Mouse (Mus musculus): Measurements from ENCODE around the gene Slc7a6os. TPM values are rescaled to one million over a fixed set of nuclear protein-coding genes. Genes with fewer than 3 reads are reported as not detected.
"Not testable (repeated sequence)": the region's sequence is repeated elsewhere in the genome, so short reads cannot be mapped to it uniquely, and the experiment has no call there.

Gene Slc7a6os
- polyA plus RNA-seq, 1 experiment from 2014 or later: 46.7 TPM

- H3K36me3 ChIP-seq (replicated peaks; ENCODE audit: control insufficient read depth, insufficient read depth, low read depth, low read length): peaks cover 4% of the 10 kb centered on the region; the same call in 1 of the 2 replicates
- ATAC-seq (replicated peaks; ENCODE audit: insufficient number of reproducible peaks, low FRiP score, low TSS enrichment, low read depth): no peak
Measured at GRCm38 (mm10) chr8:106226589-106226988, 15.9 kb upstream of the Slc7a6os start.

DNA sequence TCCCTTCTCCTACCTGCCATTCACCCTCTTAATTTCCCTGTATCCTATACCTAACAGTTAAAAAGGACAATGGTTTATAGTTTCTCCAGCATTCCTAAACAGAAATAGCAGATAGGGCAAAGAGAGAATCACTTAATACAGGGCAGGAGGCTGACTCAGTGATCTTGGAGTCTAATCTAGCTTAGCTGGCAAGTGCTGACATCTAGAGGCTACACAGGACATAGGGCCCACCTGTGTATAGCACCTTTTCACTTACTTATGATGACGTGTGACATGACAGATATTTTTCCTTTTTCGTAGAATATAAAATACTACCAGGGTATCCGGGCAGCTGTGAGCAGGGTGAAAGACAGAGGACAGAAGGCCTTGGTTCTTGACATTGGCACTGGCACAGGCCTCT lies 8.9 kb upstream of the Slc7a6os start:
- no peak for ATAC-seq (replicated peaks; ENCODE audit: insufficient number of reproducible peaks, low FRiP score, low TSS enrichment, low read depth)
- no peaks in the 10 kb centered on the region for H3K27me3 ChIP-seq (ENCODE audit: control insufficient read depth, insufficient read depth, low read length)
- no peak overlapping the region for H3K4me3 ChIP-seq (ENCODE audit: low read depth, low read length)
- H3K4me1 ChIP-seq (ENCODE audit: control insufficient read depth, insufficient read depth, low read length): no peaks in the 10 kb centered on the region
- H3K27ac ChIP-seq (replicated peaks; ENCODE audit: low read depth, low read length): no peak overlapping the region
- H3K4me2 ChIP-seq (ENCODE audit: low read depth, low read length): no peak overlapping the region
- WGBS: 87% methylated on average over 3 of the region's 3 CpGs
- no peaks in the 10 kb centered on the region for H3K36me3 ChIP-seq (replicated peaks; ENCODE audit: control insufficient read depth, insufficient read depth, low read depth, low read length)
- DNase-seq (ENCODE audit: low spot score): no peak
- H3K9me3 ChIP-seq (replicated peaks; ENCODE audit: control insufficient read depth, low read length): no peaks in the 10 kb centered on the region
- no peak overlapping the region for H3K9ac ChIP-seq (replicated peaks; ENCODE audit: low read length)

More at GRCm38 (mm10) chr8:106226589-106226988, 15.9 kb upstream of the Slc7a6os start:
- peak; percentile 73 for DNase-seq (ENCODE audit: low spot score)
- H3K4me2 ChIP-seq (ENCODE audit: low read depth, low read length): no peak overlapping the region
- no peak overlapping the region for H3K9ac ChIP-seq (replicated peaks; ENCODE audit: low read length)
- no peaks in the 10 kb centered on the region for H3K4me1 ChIP-seq (ENCODE audit: control insufficient read depth, insufficient read depth, low read length)
- H3K27ac ChIP-seq (replicated peaks; ENCODE audit: low read depth, low read length): no peak overlapping the region
- 47% methylated on average over 9 of the region's 9 CpGs for WGBS
- H3K4me3 ChIP-seq (ENCODE audit: low read depth, low read length): no peak overlapping the region
- H3K9me3 ChIP-seq (replicated peaks; ENCODE audit: control insufficient read depth, low read length): no peaks in the 10 kb centered on the region
- H3K27me3 ChIP-seq (ENCODE audit: control insufficient read depth, insufficient read depth, low read length): no peaks in the 10 kb centered on the region

DNA sequence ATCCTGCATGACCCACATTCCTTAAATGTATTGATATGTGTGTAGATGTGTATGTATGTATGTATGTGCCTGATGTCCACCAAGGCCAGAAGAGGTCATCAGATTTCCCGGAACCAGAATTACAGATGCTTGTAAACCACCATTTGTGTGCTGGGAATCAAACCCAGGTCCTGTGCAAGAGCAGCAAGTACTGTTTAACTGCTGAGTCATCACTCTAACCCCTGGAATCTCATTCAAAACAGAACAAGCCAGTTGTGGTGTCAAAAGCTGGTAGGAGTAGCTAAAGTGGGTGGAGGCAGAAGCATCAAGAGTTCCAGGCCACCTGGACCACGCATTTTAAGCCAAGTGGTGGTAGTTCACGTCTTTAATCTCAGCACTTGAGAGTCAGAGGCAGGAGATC lies 3.2 kb upstream of the Slc7a6os start:
- no peak overlapping the region for H3K9ac ChIP-seq (replicated peaks; ENCODE audit: low read length)
- 90% methylated on average over 3 of the region's 3 CpGs for WGBS
- no peak overlapping the region for H3K27ac ChIP-seq (replicated peaks; ENCODE audit: low read depth, low read length)
- no peak overlapping the region for H3K4me2 ChIP-seq (ENCODE audit: low read depth, low read length)
- no peaks in the 10 kb centered on the region for H3K4me1 ChIP-seq (ENCODE audit: control insufficient read depth, insufficient read depth, low read length)
- no peaks in the 10 kb centered on the region for H3K9me3 ChIP-seq (replicated peaks; ENCODE audit: control insufficient read depth, low read length)
- H3K4me3 ChIP-seq (ENCODE audit: low read depth, low read length): no peak overlapping the region
- ATAC-seq (replicated peaks; ENCODE audit: insufficient number of reproducible peaks, low FRiP score, low TSS enrichment, low read depth) (no peak), DNase-seq (ENCODE audit: low spot score) (no peak)
- peaks cover 2% of the 10 kb centered on the region; the same call in 1 of the 2 replicates for H3K36me3 ChIP-seq (replicated peaks; ENCODE audit: control insufficient read depth, insufficient read depth, low read depth, low read length)
- H3K27me3 ChIP-seq (ENCODE audit: control insufficient read depth, insufficient read depth, low read length): no peaks in the 10 kb centered on the region

GRCm38 (mm10) chr8:106211421-106211820 lies 686 bp upstream of the Slc7a6os start:
- peaks cover 2% of the 10 kb centered on the region for H3K36me3 ChIP-seq (replicated peaks; ENCODE audit: control insufficient read depth, insufficient read depth, low read depth, low read length)
- no peak for ATAC-seq (replicated peaks; ENCODE audit: insufficient number of reproducible peaks, low FRiP score, low TSS enrichment, low read depth)
- DNase-seq (ENCODE audit: low spot score): no peak
- H3K4me3 ChIP-seq (ENCODE audit: low read depth, low read length): peak overlapping the region; percentile 78
- H3K27me3 ChIP-seq (ENCODE audit: control insufficient read depth, insufficient read depth, low read length): no peaks in the 10 kb centered on the region
- peak overlapping the region; percentile 41 for H3K4me2 ChIP-seq (ENCODE audit: low read depth, low read length)
- peak overlapping the region; percentile 94 for H3K9ac ChIP-seq (replicated peaks; ENCODE audit: low read length)
- no peaks in the 10 kb centered on the region for H3K9me3 ChIP-seq (replicated peaks; ENCODE audit: control insufficient read depth, low read length)
- 6% methylated on average over 13 of the region's 13 CpGs for WGBS
- no peaks in the 10 kb centered on the region for H3K4me1 ChIP-seq (ENCODE audit: control insufficient read depth, insufficient read depth, low read length)
- peak overlapping the region; percentile 81; the same call in 1 of the 2 replicates for H3K27ac ChIP-seq (replicated peaks; ENCODE audit: low read depth, low read length)

DNA sequence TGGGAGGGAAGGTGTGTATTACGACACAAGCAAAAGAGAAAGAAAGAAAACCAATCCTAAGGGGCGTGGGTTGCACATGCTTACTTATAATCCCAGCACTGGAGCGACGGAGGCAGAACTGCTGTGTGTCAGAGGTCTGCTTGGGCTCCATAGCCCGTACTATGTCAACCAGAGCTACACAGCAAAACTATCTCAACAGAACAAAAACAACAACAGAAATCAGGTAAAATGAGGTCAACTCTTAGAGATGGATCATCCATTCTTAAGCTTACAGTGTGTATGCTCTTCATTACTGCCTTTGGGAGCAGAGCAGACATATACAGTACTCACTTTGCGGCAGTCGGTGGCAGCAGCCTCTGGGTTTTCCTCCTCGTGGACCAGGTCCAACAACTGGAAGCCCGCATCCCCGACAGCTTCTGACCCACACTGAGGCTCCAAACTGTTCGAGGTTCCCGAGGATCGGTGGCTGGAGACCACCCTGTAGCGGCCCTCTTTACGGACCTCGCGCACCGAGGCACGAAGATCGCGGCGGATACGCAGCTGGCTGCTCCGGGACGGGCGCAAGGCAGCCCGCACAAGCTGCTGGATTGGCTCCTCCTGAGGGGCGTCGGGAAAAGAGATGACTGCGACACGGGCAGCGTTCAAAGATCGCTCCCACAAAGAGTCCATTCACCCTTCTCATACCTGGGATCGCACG lies 552 bp downstream of the Slc7a6os start:
- under 1% methylated on average over 35 of the region's 35 CpGs for WGBS
- Histone ChIP-seq H3K27ac (replicated peaks; ENCODE audit: low read depth, low read length) (peak overlapping the region; percentile 81), H3K4me1 (ENCODE audit: control insufficient read depth, insufficient read depth, low read length) (no peaks in the 10 kb centered on the region), H3K27me3 (ENCODE audit: control insufficient read depth, insufficient read depth, low read length) (no peaks in the 10 kb centered on the region), H3K4me2 (ENCODE audit: low read depth, low read length) (peak overlapping the region; percentile 41), H3K36me3 (replicated peaks; ENCODE audit: control insufficient read depth, insufficient read depth, low read depth, low read length) (peaks cover 6% of the 10 kb centered on the region), H3K4me3 (ENCODE audit: low read depth, low read length) (peak overlapping the region; percentile 78), H3K9ac (replicated peaks; ENCODE audit: low read length) (peak overlapping the region; percentile 94), H3K9me3 (replicated peaks; ENCODE audit: control insufficient read depth, low read length) (no peaks in the 10 kb centered on the region)
- DNase-seq (ENCODE audit: low spot score): peak; percentile 20
- peak; percentile 66 for ATAC-seq (replicated peaks; ENCODE audit: insufficient number of reproducible peaks, low FRiP score, low TSS enrichment, low read depth)

GRCm38 (mm10) chr8:106199596-106199995 lies 11.1 kb downstream of the Slc7a6os start:
- 91% methylated on average over 3 of the region's 3 CpGs for WGBS
- not testable (repeated sequence) for ATAC-seq (replicated peaks; ENCODE audit: insufficient number of reproducible peaks, low FRiP score, low TSS enrichment, low read depth); H3K36me3 ChIP-seq (replicated peaks; ENCODE audit: control insufficient read depth, insufficient read depth, low read depth, low read length); H3K4me3 ChIP-seq (ENCODE audit: low read depth, low read length); DNase-seq (ENCODE audit: low spot score); H3K9ac ChIP-seq (replicated peaks; ENCODE audit: low read length); H3K9me3 ChIP-seq (replicated peaks; ENCODE audit: control insufficient read depth, low read length); H3K4me2 ChIP-seq (ENCODE audit: low read depth, low read length); H3K27ac ChIP-seq (replicated peaks; ENCODE audit: low read depth, low read length); H3K27me3 ChIP-seq (ENCODE audit: control insufficient read depth, insufficient read depth, low read length); H3K4me1 ChIP-seq (ENCODE audit: control insufficient read depth, insufficient read depth, low read length)

GRCm38 (mm10) chr8:106198741-106199140 lies 12.0 kb downstream of the Slc7a6os start:
- Histone ChIP-seq H3K4me3 (ENCODE audit: low read depth, low read length) (no peak overlapping the region), H3K27ac (replicated peaks; ENCODE audit: low read depth, low read length) (no peak overlapping the region), H3K9ac (replicated peaks; ENCODE audit: low read length) (no peak overlapping the region), H3K4me1 (ENCODE audit: control insufficient read depth, insufficient read depth, low read length) (no peaks in the 10 kb centered on the region), H3K27me3 (ENCODE audit: control insufficient read depth, insufficient read depth, low read length) (no peaks in the 10 kb centered on the region), H3K4me2 (ENCODE audit: low read depth, low read length) (no peak overlapping the region), H3K9me3 (replicated peaks; ENCODE audit: control insufficient read depth, low read length) (no peaks in the 10 kb centered on the region), H3K36me3 (replicated peaks; ENCODE audit: control insufficient read depth, insufficient read depth, low read depth, low read length) (peaks cover 5% of the 10 kb centered on the region)
- ATAC-seq (replicated peaks; ENCODE audit: insufficient number of reproducible peaks, low FRiP score, low TSS enrichment, low read depth): no peak
- WGBS: 26% methylated on average over 1 of the region's 1 CpGs
- peak; percentile 60 for DNase-seq (ENCODE audit: low spot score)

DNA sequence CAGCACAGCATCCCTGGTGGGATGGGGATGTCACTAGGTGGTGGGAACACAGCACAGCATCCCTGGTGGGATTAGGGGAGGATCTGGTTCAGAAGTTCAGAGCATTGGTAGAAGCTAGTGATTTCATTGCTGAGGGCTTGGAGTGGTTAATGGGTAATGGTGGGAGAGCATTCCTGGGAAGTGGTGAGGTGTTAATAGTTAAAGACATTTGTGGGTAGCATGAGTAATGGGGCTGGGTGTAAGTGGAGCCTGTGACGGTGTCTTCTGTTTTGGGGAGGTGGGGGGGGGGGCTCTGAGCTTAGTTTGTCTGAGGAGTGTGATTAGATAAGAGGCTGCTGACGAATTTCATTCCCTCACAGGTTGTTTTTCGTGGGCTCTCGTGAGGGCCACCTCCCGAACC lies 16.7 kb downstream of the Slc7a6os start:
- Histone ChIP-seq H3K36me3 (replicated peaks; ENCODE audit: control insufficient read depth, insufficient read depth, low read depth, low read length) (0 out of 2 replicates have a peak, but pooled peaks cover 2% of the 10 kb centered on the region), H3K4me1 (ENCODE audit: control insufficient read depth, insufficient read depth, low read length) (no peaks in the 10 kb centered on the region), H3K27me3 (ENCODE audit: control insufficient read depth, insufficient read depth, low read length) (no peaks in the 10 kb centered on the region), H3K4me2 (ENCODE audit: low read depth, low read length) (no peak overlapping the region), H3K9me3 (replicated peaks; ENCODE audit: control insufficient read depth, low read length) (no peaks in the 10 kb centered on the region), H3K9ac (replicated peaks; ENCODE audit: low read length) (no peak overlapping the region), H3K4me3 (ENCODE audit: low read depth, low read length) (no peak overlapping the region), H3K27ac (replicated peaks; ENCODE audit: low read depth, low read length) (no peak overlapping the region)
- 86% methylated on average over 5 of the region's 5 CpGs for WGBS
- no peak for ATAC-seq (replicated peaks; ENCODE audit: insufficient number of reproducible peaks, low FRiP score, low TSS enrichment, low read depth)
- DNase-seq (ENCODE audit: low spot score): no peak

Data from embryonic facial prominence, embryonic 11.5 days (tissue).